Mouse (Mus musculus): ENCODE measurements around the gene Gm10647. TPM values are rescaled to one million over a fixed set of nuclear protein-coding genes. Genes with fewer than 3 reads are reported as not detected.

Gm10647 gene
- total RNA-seq (2014; fragmentation: Nextera tagmentation) (not detected in 2 replicates), total RNA-seq (2017) (0.22 and 0.23 TPM in 2 replicates), polyA plus RNA-seq (2012) (not detected in 2 replicates)

- no peaks in the 10 kb centered on the region for H3K9me3 ChIP-seq (replicated peaks)
- peaks cover 13% of the 10 kb centered on the region for H3K27me3 ChIP-seq (ENCODE audit: insufficient read depth, low read length)
- DNase-seq (ENCODE audit: low spot score) (no peak), ATAC-seq (ENCODE audit: extremely low read depth, insufficient number of reproducible peaks, low FRiP score, poor library complexity, severe bottlenecking) (no peak)
- no peak for TF ChIP-seq GATA1 (IDR thresholded peaks at IDR 0.05; ENCODE audit: borderline replicate concordance, low read length)
- TF ChIP-seq CTCF (IDR thresholded peaks at IDR 0.05; ENCODE audit: low read depth, low read length) = no peak
- TF ChIP-seq TAL1 (conservative IDR thresholded peaks at IDR 0.05; ENCODE audit: low read depth, low read length) = no peak
- TF ChIP-seq POLR2AphosphoS5 (IDR thresholded peaks at IDR 0.05; ENCODE audit: insufficient replicate concordance, low read depth, low read length) = no peak
- TF ChIP-seq GATA2 (IDR thresholded peaks at IDR 0.05; ENCODE audit: borderline replicate concordance, low read depth, low read length) = no peak
- H3K36me3 ChIP-seq (replicated peaks) = no peaks in the 10 kb centered on the region
- H3K4me1 ChIP-seq (ENCODE audit: insufficient read depth, low read depth, low read length) = peaks cover 21% of the 10 kb centered on the region
- H3K4me3 ChIP-seq (ENCODE audit: low read depth, low read length) = peak within 1 kb of the TSS; percentile 76; the same call in 1 of the 2 replicates
These were observed at the start of gene Gm10647 for GRCm38 (mm10) chr9:66796739-66797138. Gene Gm10647, plus strand, starts transcription at chr9:66797039.

- no peaks in the 10 kb centered on the region for H3K4me1 ChIP-seq (ENCODE audit: insufficient read depth, low read depth, low read length)
- no peaks in the 10 kb centered on the region for H3K36me3 ChIP-seq (replicated peaks)
- no peak overlapping the region for H3K4me3 ChIP-seq (ENCODE audit: low read depth, low read length)
- DNase-seq (ENCODE audit: low spot score) = no peak
- TF ChIP-seq POLR2AphosphoS5 (IDR thresholded peaks at IDR 0.05; ENCODE audit: insufficient replicate concordance, low read depth, low read length) = no peak
- TF ChIP-seq TAL1 (conservative IDR thresholded peaks at IDR 0.05; ENCODE audit: low read depth, low read length) = no peak
- no peak for TF ChIP-seq GATA1 (IDR thresholded peaks at IDR 0.05; ENCODE audit: borderline replicate concordance, low read length)
- no peak for TF ChIP-seq GATA2 (IDR thresholded peaks at IDR 0.05; ENCODE audit: borderline replicate concordance, low read depth, low read length)
- no peak for TF ChIP-seq CTCF (IDR thresholded peaks at IDR 0.05; ENCODE audit: low read depth, low read length)
- H3K9me3 ChIP-seq (replicated peaks) = no peaks in the 10 kb centered on the region
- H3K27me3 ChIP-seq (ENCODE audit: insufficient read depth, low read length) = peaks cover 29% of the 10 kb centered on the region
- no peak for ATAC-seq (ENCODE audit: extremely low read depth, insufficient number of reproducible peaks, low FRiP score, poor library complexity, severe bottlenecking)
These were observed 48.4 kb upstream of the Gm10647 start for GRCm38 (mm10) chr9:66748390-66748789.

GRCm38 (mm10) chr9:66752849-66753248 lies 44.0 kb upstream of the Gm10647 start:
- Histone ChIP-seq H3K4me3 (ENCODE audit: low read depth, low read length) (no peak overlapping the region), H3K27me3 (ENCODE audit: insufficient read depth, low read length) (peaks cover 34% of the 10 kb centered on the region), H3K36me3 (replicated peaks) (no peaks in the 10 kb centered on the region), H3K9me3 (replicated peaks) (no peaks in the 10 kb centered on the region), H3K4me1 (ENCODE audit: insufficient read depth, low read depth, low read length) (no peaks in the 10 kb centered on the region)
- ATAC-seq (ENCODE audit: extremely low read depth, insufficient number of reproducible peaks, low FRiP score, poor library complexity, severe bottlenecking) (no peak), DNase-seq (ENCODE audit: low spot score) (no peak)
- TF ChIP-seq CTCF (IDR thresholded peaks at IDR 0.05; ENCODE audit: low read depth, low read length) (no peak), GATA2 (IDR thresholded peaks at IDR 0.05; ENCODE audit: borderline replicate concordance, low read depth, low read length) (no peak), POLR2AphosphoS5 (IDR thresholded peaks at IDR 0.05; ENCODE audit: insufficient replicate concordance, low read depth, low read length) (no peak)

- Histone ChIP-seq H3K4me1 (ENCODE audit: insufficient read depth, low read depth, low read length) (no peaks in the 10 kb centered on the region), H3K4me3 (ENCODE audit: low read depth, low read length) (no peak overlapping the region), H3K27me3 (ENCODE audit: insufficient read depth, low read length) (peaks cover 18% of the 10 kb centered on the region), H3K9me3 (replicated peaks) (no peaks in the 10 kb centered on the region), H3K36me3 (replicated peaks) (no peaks in the 10 kb centered on the region)
- ATAC-seq (ENCODE audit: extremely low read depth, insufficient number of reproducible peaks, low FRiP score, poor library complexity, severe bottlenecking) (no peak), DNase-seq (ENCODE audit: low spot score) (no peak)
- TF ChIP-seq GATA2 (IDR thresholded peaks at IDR 0.05; ENCODE audit: borderline replicate concordance, low read depth, low read length) (no peak), POLR2AphosphoS5 (IDR thresholded peaks at IDR 0.05; ENCODE audit: insufficient replicate concordance, low read depth, low read length) (no peak), GATA1 (IDR thresholded peaks at IDR 0.05; ENCODE audit: borderline replicate concordance, low read length) (no peak), CTCF (IDR thresholded peaks at IDR 0.05; ENCODE audit: low read depth, low read length) (no peak), TAL1 (conservative IDR thresholded peaks at IDR 0.05; ENCODE audit: low read depth, low read length) (no peak)
These were observed 35.8 kb upstream of the Gm10647 start for GRCm38 (mm10) chr9:66760991-66761390.

- H3K4me1 ChIP-seq (ENCODE audit: insufficient read depth, low read depth, low read length) = no peaks in the 10 kb centered on the region
- H3K27me3 ChIP-seq (ENCODE audit: insufficient read depth, low read length) = peaks cover 16% of the 10 kb centered on the region
- no peaks in the 10 kb centered on the region for H3K36me3 ChIP-seq (replicated peaks)
- no peak for DNase-seq (ENCODE audit: low spot score)
- H3K9me3 ChIP-seq (replicated peaks) = no peaks in the 10 kb centered on the region
- TF ChIP-seq CTCF (IDR thresholded peaks at IDR 0.05; ENCODE audit: low read depth, low read length) (no peak), GATA2 (IDR thresholded peaks at IDR 0.05; ENCODE audit: borderline replicate concordance, low read depth, low read length) (no peak), GATA1 (IDR thresholded peaks at IDR 0.05; ENCODE audit: borderline replicate concordance, low read length) (no peak), TAL1 (conservative IDR thresholded peaks at IDR 0.05; ENCODE audit: low read depth, low read length) (no peak), POLR2AphosphoS5 (IDR thresholded peaks at IDR 0.05; ENCODE audit: insufficient replicate concordance, low read depth, low read length) (no peak)
- H3K4me3 ChIP-seq (ENCODE audit: low read depth, low read length) = no peak overlapping the region
- no peak for ATAC-seq (ENCODE audit: extremely low read depth, insufficient number of reproducible peaks, low FRiP score, poor library complexity, severe bottlenecking)
These were observed 28.1 kb upstream of the Gm10647 start for GRCm38 (mm10) chr9:66768721-66769120.

GRCm38 (mm10) chr9:66769275-66769674 lies 27.6 kb upstream of the Gm10647 start:
- Histone ChIP-seq H3K4me1 (ENCODE audit: insufficient read depth, low read depth, low read length) (no peaks in the 10 kb centered on the region), H3K4me3 (ENCODE audit: low read depth, low read length) (no peak overlapping the region), H3K36me3 (replicated peaks) (no peaks in the 10 kb centered on the region), H3K27me3 (ENCODE audit: insufficient read depth, low read length) (peaks cover 15% of the 10 kb centered on the region), H3K9me3 (replicated peaks) (no peaks in the 10 kb centered on the region)
- ATAC-seq (ENCODE audit: extremely low read depth, insufficient number of reproducible peaks, low FRiP score, poor library complexity, severe bottlenecking) (no peak), DNase-seq (ENCODE audit: low spot score) (no peak)
- TF ChIP-seq GATA2 (IDR thresholded peaks at IDR 0.05; ENCODE audit: borderline replicate concordance, low read depth, low read length) (no peak), GATA1 (IDR thresholded peaks at IDR 0.05; ENCODE audit: borderline replicate concordance, low read length) (no peak), POLR2AphosphoS5 (IDR thresholded peaks at IDR 0.05; ENCODE audit: insufficient replicate concordance, low read depth, low read length) (no peak), TAL1 (conservative IDR thresholded peaks at IDR 0.05; ENCODE audit: low read depth, low read length) (no peak), CTCF (IDR thresholded peaks at IDR 0.05; ENCODE audit: low read depth, low read length) (no peak)

Measured in G1E (cell line).